Mouse (Mus musculus) intestine, embryonic 14.5 days (tissue): ENCODE measurements around the gene Gm48551. TPM values are rescaled to one million over a fixed set of nuclear protein-coding genes. Genes with fewer than 3 reads are reported as not detected.

Experiments
- ATAC-seq: fragments of 200-750 bp; cut with Nextera tagmentation; replicated peaks from 2 replicates; pipeline ENCODE4 v1.8.0; 2017; ENCODE audit warnings: low read depth, moderate number of reproducible peaks, moderate TSS enrichment, moderate library complexity; ENCODE audit not compliant: low FRiP score, low TSS enrichment
- DNase-seq: peaks from one replicate; pipeline ENCODE4 v3.0.0-alpha.2; 2018; ENCODE audit warnings: low spot score
- H3K27ac ChIP-seq: fragments of 300-500 bp; sonication (generic); 2 replicates; pipeline ENCODE4 v1.5.1; 2014; ENCODE audit warnings: low read depth, mild to moderate bottlenecking, control low read depth
- H3K27me3 ChIP-seq: fragments of 300-500 bp; sonication (generic); replicated peaks from 2 replicates; pipeline ENCODE4 v1.6.1; 2014; ENCODE audit warnings: low read length, control low read depth; ENCODE audit not compliant: control insufficient read depth, insufficient read depth
- H3K36me3 ChIP-seq: fragments of 300-500 bp; sonication (generic); 2 replicates; pipeline ENCODE4 v1.6.1; 2014; ENCODE audit warnings: low read length, control low read depth; ENCODE audit not compliant: control insufficient read depth, insufficient read depth
- H3K4me1 ChIP-seq: fragments of 300-500 bp; sonication (generic); replicated peaks from 2 replicates; pipeline ENCODE4 v1.6.1; 2014; ENCODE audit warnings: low read length, control low read depth, mixed read lengths; ENCODE audit not compliant: control insufficient read depth, insufficient read depth
- H3K4me2 ChIP-seq: fragments of 300-500 bp; sonication (generic); 2 replicates; pipeline ENCODE4 v1.6.1; 2014; ENCODE audit warnings: low read length
- H3K4me3 ChIP-seq: fragments of 300-500 bp; sonication (generic); 2 replicates; pipeline ENCODE4 v1.5.1; 2014; ENCODE audit warnings: low read depth, low read length, control low read depth, mixed read lengths
- H3K9ac ChIP-seq: fragments of 300-500 bp; sonication (generic); 2 replicates; pipeline ENCODE4 v1.6.1; 2014; ENCODE audit warnings: mild to moderate bottlenecking, low read length
- H3K9me3 ChIP-seq: fragments of 300-500 bp; sonication (generic); 2 replicates; pipeline ENCODE4 v1.6.1; 2016; ENCODE audit warnings: low read length, control low read depth; ENCODE audit not compliant: control insufficient read depth
- WGBS: fragments of 180-500 bp; shearing (Covaris S2); extraction: QIAGEN DNeasy Blood & Tissue Kit; methylation state at CpG from one replicate; pipeline ENCODE4 v1.1.7; 2014; 5-methylcytosine and 5-hydroxymethylcytosine counted together
- polyA plus RNA-seq: library from polyadenylated mRNA; unstranded; fragments of >200 nt; fragmentation: Nextera tagmentation; extraction: Ambion mirVana; gene quantifications from 2 replicates; pipeline ENCODE4 v1.2.1, GENCODE M21; 2014

Gene Gm48551
- polyA plus RNA-seq, 1 experiment from 2014 or later: 4.2 TPM

GRCm38 (mm10) chr10:81421041-81421796 is 37.0 kb downstream of the Gm48551 start:
- H3K4me1 ChIP-seq: peaks cover 43% of the 10 kb centered on the region
- H3K4me2 ChIP-seq: no peak overlapping the region
- no peaks in the 10 kb centered on the region for H3K9me3 ChIP-seq
- ATAC-seq: no peak
- no peak for DNase-seq
- no peaks in the 10 kb centered on the region; the same call in 1 of the 2 replicates for H3K27me3 ChIP-seq
- H3K4me3 ChIP-seq: no peak overlapping the region
- H3K27ac ChIP-seq: no peak overlapping the region
- no peak overlapping the region for H3K9ac ChIP-seq
- 80% methylated on average over 4 of the region's 4 CpGs for WGBS
- H3K36me3 ChIP-seq: peaks cover 7% of the 10 kb centered on the region; the same call in 1 of the 2 replicates

- DNase-seq (no peak), ATAC-seq (no peak)
- Histone ChIP-seq H3K9ac (no peak overlapping the region), H3K9me3 (no peaks in the 10 kb centered on the region), H3K4me1 (peaks cover 39% of the 10 kb centered on the region), H3K4me3 (no peak overlapping the region), H3K36me3 (peaks cover 7% of the 10 kb centered on the region; the same call in 1 of the 2 replicates), H3K4me2 (no peak overlapping the region), H3K27me3 (no peaks in the 10 kb centered on the region; the same call in 1 of the 2 replicates), H3K27ac (no peak overlapping the region)
- 88% methylated on average over 5 of the region's 5 CpGs for WGBS
Measured at GRCm38 (mm10) chr10:81421797-81422100, 37.5 kb downstream of the Gm48551 start.

- WGBS: 74% methylated on average over 6 of the region's 6 CpGs
- no peak overlapping the region for H3K4me3 ChIP-seq
- no peaks in the 10 kb centered on the region for H3K9me3 ChIP-seq
- H3K9ac ChIP-seq: no peak overlapping the region
- DNase-seq (peak; percentile 49), ATAC-seq (no peak)
- peaks cover 35% of the 10 kb centered on the region for H3K4me1 ChIP-seq
- H3K36me3 ChIP-seq: peaks cover 7% of the 10 kb centered on the region; the same call in 1 of the 2 replicates
- H3K4me2 ChIP-seq: no peak overlapping the region
- no peak overlapping the region for H3K27ac ChIP-seq
- H3K27me3 ChIP-seq: no peaks in the 10 kb centered on the region; the same call in 1 of the 2 replicates
Measured at GRCm38 (mm10) chr10:81422191-81422590, 37.9 kb downstream of the Gm48551 start.

GRCm38 (mm10) chr10:81422661-81423217 is 38.5 kb downstream of the Gm48551 start:
- H3K27ac ChIP-seq: no peak overlapping the region
- ATAC-seq (no peak), DNase-seq (no peak)
- no peak overlapping the region for H3K4me3 ChIP-seq
- no peaks in the 10 kb centered on the region; the same call in 1 of the 2 replicates for H3K27me3 ChIP-seq
- H3K4me1 ChIP-seq: peaks cover 29% of the 10 kb centered on the region
- H3K4me2 ChIP-seq: no peak overlapping the region
- 89% methylated on average over 3 of the region's 3 CpGs for WGBS
- peaks cover 7% of the 10 kb centered on the region; the same call in 1 of the 2 replicates for H3K36me3 ChIP-seq
- H3K9me3 ChIP-seq: no peaks in the 10 kb centered on the region
- no peak overlapping the region for H3K9ac ChIP-seq

DNA sequence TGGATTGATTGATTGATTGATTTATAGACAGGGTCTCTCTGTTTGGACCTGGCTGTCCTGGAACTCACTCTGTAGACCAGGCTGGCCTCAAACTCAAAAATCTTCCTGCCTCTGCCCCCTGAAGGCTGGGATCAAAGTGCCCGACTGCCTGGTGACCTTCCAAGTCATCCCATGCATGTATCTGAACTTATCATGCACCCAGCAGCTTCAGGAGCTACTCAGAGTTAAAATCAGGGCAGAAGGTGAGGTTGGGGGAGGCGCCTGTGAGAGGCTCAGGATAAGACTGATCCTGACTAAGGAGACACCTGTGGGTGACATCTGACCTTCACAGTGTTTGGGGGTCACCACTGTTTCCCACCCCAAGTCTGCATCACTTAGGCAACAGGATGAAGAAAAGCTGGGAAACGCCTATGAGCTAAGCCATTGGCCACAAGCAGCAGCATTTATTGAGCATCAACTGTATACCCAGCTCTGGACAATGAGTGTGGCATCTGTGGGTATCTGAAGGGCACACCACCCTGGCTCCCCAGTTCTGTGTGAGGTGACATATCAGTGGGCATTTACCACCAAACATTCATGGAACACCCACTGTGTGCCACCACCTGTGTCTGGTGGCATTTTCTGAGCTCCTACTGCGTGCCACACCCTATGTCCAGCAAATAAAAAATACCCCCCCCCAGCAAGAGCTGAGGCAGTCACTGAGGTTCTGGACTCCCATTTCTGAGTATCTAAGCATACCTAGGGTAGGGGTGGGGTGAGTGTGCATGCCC is 39.4 kb downstream of the Gm48551 start:
- Histone ChIP-seq H3K9me3 (no peaks in the 10 kb centered on the region), H3K9ac (peak overlapping the region; percentile 40), H3K4me1 (peaks cover 26% of the 10 kb centered on the region), H3K36me3 (peaks cover 7% of the 10 kb centered on the region; the same call in 1 of the 2 replicates), H3K4me2 (peak overlapping the region; percentile 75), H3K4me3 (no peak overlapping the region), H3K27me3 (peaks cover 3% of the 10 kb centered on the region; the same call in 1 of the 2 replicates), H3K27ac (peak overlapping the region; percentile 51; the same call in 1 of the 2 replicates)
- ATAC-seq (no peak), DNase-seq (peak; percentile 50)
- WGBS: 69% methylated on average over 4 of the region's 4 CpGs

GRCm38 (mm10) chr10:81424246-81425051 is 40.2 kb downstream of the Gm48551 start:
- DNase-seq: peak; percentile 65

GRCm38 (mm10) chr10:81425236-81425850 is 41.1 kb downstream of the Gm48551 start:
- H3K4me3 ChIP-seq: peak overlapping the region; percentile 58
- 39% methylated on average over 10 of the region's 10 CpGs for WGBS
- peaks cover 3% of the 10 kb centered on the region; the same call in 1 of the 2 replicates for H3K27me3 ChIP-seq
- H3K9ac ChIP-seq: no peak overlapping the region
- H3K4me1 ChIP-seq: peaks cover 23% of the 10 kb centered on the region
- H3K4me2 ChIP-seq: peak overlapping the region; percentile 75
- no peaks in the 10 kb centered on the region for H3K9me3 ChIP-seq
- no peaks in the 10 kb centered on the region; the same call in 1 of the 2 replicates for H3K36me3 ChIP-seq
- DNase-seq (no peak), ATAC-seq (no peak)
- H3K27ac ChIP-seq: peak overlapping the region; percentile 51; the same call in 1 of the 2 replicates

More at GRCm38 (mm10) chr10:81424246-81425051, 40.2 kb downstream of the Gm48551 start:
- Histone ChIP-seq H3K4me1 (peaks cover 23% of the 10 kb centered on the region), H3K9ac (peak overlapping the region; percentile 40), H3K36me3 (peaks cover 4% of the 10 kb centered on the region; the same call in 1 of the 2 replicates), H3K4me3 (peak overlapping the region; percentile 58), H3K27ac (peak overlapping the region; percentile 51; the same call in 1 of the 2 replicates), H3K4me2 (peak overlapping the region; percentile 75), H3K9me3 (no peaks in the 10 kb centered on the region), H3K27me3 (peaks cover 3% of the 10 kb centered on the region; the same call in 1 of the 2 replicates)
- WGBS: 8% methylated on average over 25 of the region's 25 CpGs
- ATAC-seq: 0 out of 2 replicates have a peak, but pooled peaks have one; percentile 14
